Mouse (Mus musculus) heart, embryonic 16.5 days (tissue): ENCODE data around the gene Gm20388. TPM values are rescaled to one million over a fixed set of nuclear protein-coding genes. Genes with fewer than 3 reads are reported as not detected.

Source experiments
- ATAC-seq: fragments of 200-750 bp; cut with Nextera tagmentation; replicated peaks from 2 replicates; pipeline ENCODE4 v1.8.0; 2017; ENCODE audit warnings: moderate number of reproducible peaks; ENCODE audit not compliant: insufficient read depth, low FRiP score; ENCODE audit errors: extremely low read depth
- H3K27ac ChIP-seq: fragments of 300-500 bp; sonication (generic); 2 replicates; pipeline ENCODE4 v1.5.1; 2014; ENCODE audit warnings: mild to moderate bottlenecking, low read length, control low read depth, moderate library complexity
- H3K27me3 ChIP-seq: fragments of 300-500 bp; sonication (generic); 2 replicates; pipeline ENCODE4 v1.6.1; 2014; ENCODE audit warnings: low read length, mixed read lengths; ENCODE audit not compliant: control insufficient read depth, insufficient read depth
- H3K36me3 ChIP-seq: fragments of 300-500 bp; sonication (generic); 2 replicates; pipeline ENCODE4 v1.6.1; 2014; ENCODE audit not compliant: control insufficient read depth, insufficient read depth
- H3K4me1 ChIP-seq: fragments of 300-500 bp; sonication (generic); 2 replicates; pipeline ENCODE4 v1.6.1; 2014; ENCODE audit warnings: low read length, mixed read lengths; ENCODE audit not compliant: control insufficient read depth, insufficient read depth
- H3K4me2 ChIP-seq: fragments of 300-500 bp; sonication (generic); 2 replicates; pipeline ENCODE4 v1.6.1; 2014; ENCODE audit warnings: low read depth, mild to moderate bottlenecking, control low read depth, low read length
- H3K4me3 ChIP-seq: fragments of 300-500 bp; sonication (generic); 2 replicates; pipeline ENCODE4 v1.5.1; 2014; ENCODE audit warnings: mild to moderate bottlenecking, control low read depth, low read length
- H3K9ac ChIP-seq: fragments of 300-500 bp; sonication (generic); 2 replicates; pipeline ENCODE4 v1.6.1; 2014; ENCODE audit warnings: low read length, control low read depth
- H3K9me3 ChIP-seq: fragments of 300-500 bp; sonication (generic); replicated peaks from 2 replicates; pipeline ENCODE4 v1.6.1; 2016; ENCODE audit warnings: low read length; ENCODE audit not compliant: control insufficient read depth
- WGBS: fragments of 180-500 bp; shearing (Covaris S2); extraction: QIAGEN DNeasy Blood & Tissue Kit; methylation state at CpG from one replicate; pipeline ENCODE4 v1.1.7; 2014; 5-methylcytosine and 5-hydroxymethylcytosine counted together
- polyA plus RNA-seq: library from polyadenylated mRNA; unstranded; fragments of >200 nt; fragmentation: Nextera tagmentation; extraction: Ambion mirVana; gene quantifications from 2 replicates; pipeline ENCODE4 v1.2.1, GENCODE M21; 2015

Gene Gm20388
- polyA plus RNA-seq, 1 experiment from 2014 or later: 4.5 TPM

GRCm38 (mm10) chr8:124113108-124113507 lies 4202.5 kb downstream of the Gm20388 start:
- H3K4me1 ChIP-seq: no peaks in the 10 kb centered on the region
- WGBS: 69% methylated on average over 10 of the region's 10 CpGs
- no peak for ATAC-seq
- peaks cover 2% of the 10 kb centered on the region; the same call in 1 of the 2 replicates for H3K27me3 ChIP-seq
- H3K4me3 ChIP-seq: no peak overlapping the region
- no peak overlapping the region for H3K4me2 ChIP-seq
- H3K9ac ChIP-seq: no peak overlapping the region
- peaks cover 17% of the 10 kb centered on the region for H3K9me3 ChIP-seq
- H3K27ac ChIP-seq: no peak overlapping the region
- no peaks in the 10 kb centered on the region for H3K36me3 ChIP-seq

- Histone ChIP-seq H3K9ac (no peak overlapping the region), H3K9me3 (peaks cover 7% of the 10 kb centered on the region), H3K36me3 (no peaks in the 10 kb centered on the region), H3K4me1 (no peaks in the 10 kb centered on the region), H3K27ac (no peak overlapping the region), H3K4me2 (no peak overlapping the region), H3K4me3 (no peak overlapping the region), H3K27me3 (no peaks in the 10 kb centered on the region)
- WGBS: 94% methylated on average over 20 of the region's 20 CpGs
- ATAC-seq: no peak
Observed at GRCm38 (mm10) chr8:124125241-124125640, 4214.6 kb downstream of the Gm20388 start.

GRCm38 (mm10) chr8:124137261-124137660 lies 4226.6 kb downstream of the Gm20388 start:
- Histone ChIP-seq H3K4me2 (no peak overlapping the region), H3K27ac (no peak overlapping the region), H3K9me3 (no peaks in the 10 kb centered on the region), H3K9ac (no peak overlapping the region), H3K27me3 (no peaks in the 10 kb centered on the region), H3K36me3 (no peaks in the 10 kb centered on the region), H3K4me3 (no peak overlapping the region), H3K4me1 (peaks cover 10% of the 10 kb centered on the region)
- WGBS: 61% methylated on average over 5 of the region's 5 CpGs
- ATAC-seq: no peak

DNA sequence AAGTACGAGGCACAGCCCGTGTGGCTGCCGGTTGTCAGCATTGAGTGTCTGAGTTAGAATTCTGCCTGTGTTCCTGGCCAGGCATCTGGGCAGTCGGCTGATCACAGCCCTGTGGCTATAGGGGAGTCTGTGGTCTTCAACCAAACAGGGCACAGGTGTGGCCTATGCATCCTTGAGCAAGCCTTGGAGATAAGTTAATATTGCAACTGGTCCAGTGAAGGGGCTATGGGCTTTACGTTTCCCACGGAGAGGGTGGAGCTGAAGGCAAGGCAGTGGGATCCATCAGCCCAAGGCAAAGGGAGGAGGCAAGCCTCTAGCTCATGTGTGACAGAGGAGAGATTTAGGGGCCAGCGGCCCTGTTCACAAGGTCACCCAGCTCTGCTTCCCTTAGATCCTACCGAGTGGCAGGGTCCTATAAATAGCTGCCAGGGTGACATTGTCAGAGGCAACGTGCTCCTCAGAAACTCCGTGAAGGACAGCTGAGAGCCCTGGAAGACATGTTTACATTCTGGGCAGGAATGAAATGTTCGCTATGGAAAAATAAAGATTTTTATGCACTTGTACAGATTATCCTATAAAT lies 4229.7 kb downstream of the Gm20388 start:
- Histone ChIP-seq H3K36me3 (no peaks in the 10 kb centered on the region), H3K9ac (no peak overlapping the region), H3K4me3 (no peak overlapping the region), H3K4me2 (no peak overlapping the region), H3K27me3 (no peaks in the 10 kb centered on the region), H3K27ac (no peak overlapping the region), H3K9me3 (no peaks in the 10 kb centered on the region), H3K4me1 (peaks cover 10% of the 10 kb centered on the region)
- ATAC-seq: no peak
- 67% methylated on average over 11 of the region's 11 CpGs for WGBS

GRCm38 (mm10) chr8:124140868-124141431 lies 4230.3 kb downstream of the Gm20388 start:
- no peak for ATAC-seq
- H3K4me1 ChIP-seq: peaks cover 10% of the 10 kb centered on the region
- no peaks in the 10 kb centered on the region for H3K27me3 ChIP-seq
- H3K4me3 ChIP-seq: no peak overlapping the region
- H3K4me2 ChIP-seq: no peak overlapping the region
- WGBS: 78% methylated on average over 20 of the region's 20 CpGs
- no peaks in the 10 kb centered on the region for H3K36me3 ChIP-seq
- no peaks in the 10 kb centered on the region for H3K9me3 ChIP-seq
- no peak overlapping the region for H3K9ac ChIP-seq
- H3K27ac ChIP-seq: no peak overlapping the region

DNA sequence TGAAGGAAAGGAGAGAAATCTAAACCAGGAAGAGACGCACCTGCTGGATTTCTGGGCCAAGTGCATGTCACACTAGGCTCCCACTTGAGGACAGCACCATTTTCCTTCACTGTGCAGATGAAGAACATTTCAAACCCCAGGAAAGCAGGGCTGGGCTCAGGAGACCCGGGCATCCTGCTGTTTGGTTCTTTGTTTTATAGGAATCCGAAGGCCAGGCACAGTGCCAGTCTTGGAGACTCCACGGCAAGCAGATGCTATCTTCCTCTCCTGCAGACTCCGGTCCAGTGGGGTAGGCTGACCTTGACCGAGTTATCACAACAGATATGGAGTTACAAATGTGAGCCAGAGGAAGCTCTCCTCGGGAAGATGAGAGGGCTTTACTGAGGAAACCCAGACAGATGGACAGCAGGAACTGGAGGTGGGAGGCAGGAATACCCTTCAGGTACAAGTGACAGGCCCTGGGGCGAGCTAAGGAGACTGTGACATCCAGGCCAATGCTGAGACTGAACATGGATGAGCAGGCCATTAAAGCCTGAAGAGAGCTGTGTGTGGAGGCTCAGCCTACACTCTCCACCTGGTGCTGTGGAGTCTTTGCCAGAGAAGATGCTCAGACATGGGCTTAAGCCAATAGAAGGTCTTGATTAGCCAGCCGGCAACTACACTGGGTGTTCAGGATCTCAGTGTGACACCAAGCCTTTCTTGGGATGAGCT lies 4231.2 kb downstream of the Gm20388 start:
- Histone ChIP-seq H3K36me3 (no peaks in the 10 kb centered on the region), H3K9me3 (no peaks in the 10 kb centered on the region), H3K4me1 (peaks cover 10% of the 10 kb centered on the region), H3K9ac (no peak overlapping the region), H3K27ac (no peak overlapping the region), H3K4me3 (no peak overlapping the region), H3K27me3 (no peaks in the 10 kb centered on the region), H3K4me2 (no peak overlapping the region)
- 40% methylated on average over 9 of the region's 9 CpGs for WGBS
- no peak for ATAC-seq

GRCm38 (mm10) chr8:124143003-124143402 lies 4232.4 kb downstream of the Gm20388 start:
- H3K9ac ChIP-seq: no peak overlapping the region
- no peaks in the 10 kb centered on the region for H3K36me3 ChIP-seq
- peaks cover 10% of the 10 kb centered on the region for H3K4me1 ChIP-seq
- no peaks in the 10 kb centered on the region for H3K9me3 ChIP-seq
- H3K27ac ChIP-seq: no peak overlapping the region
- H3K27me3 ChIP-seq: no peaks in the 10 kb centered on the region
- no peak overlapping the region for H3K4me3 ChIP-seq
- WGBS: 65% methylated on average over 5 of the region's 5 CpGs
- H3K4me2 ChIP-seq: no peak overlapping the region
- ATAC-seq: no peak

- H3K4me3 ChIP-seq: no peak overlapping the region
- H3K9me3 ChIP-seq: no peaks in the 10 kb centered on the region
- no peaks in the 10 kb centered on the region for H3K36me3 ChIP-seq
- no peaks in the 10 kb centered on the region for H3K27me3 ChIP-seq
- H3K4me1 ChIP-seq: peaks cover 10% of the 10 kb centered on the region
- WGBS: 89% methylated on average over 16 of the region's 16 CpGs
- H3K27ac ChIP-seq: no peak overlapping the region
- no peak overlapping the region for H3K9ac ChIP-seq
- ATAC-seq: no peak
- no peak overlapping the region for H3K4me2 ChIP-seq
Observed at GRCm38 (mm10) chr8:124143871-124144618, 4233.4 kb downstream of the Gm20388 start.

DNA sequence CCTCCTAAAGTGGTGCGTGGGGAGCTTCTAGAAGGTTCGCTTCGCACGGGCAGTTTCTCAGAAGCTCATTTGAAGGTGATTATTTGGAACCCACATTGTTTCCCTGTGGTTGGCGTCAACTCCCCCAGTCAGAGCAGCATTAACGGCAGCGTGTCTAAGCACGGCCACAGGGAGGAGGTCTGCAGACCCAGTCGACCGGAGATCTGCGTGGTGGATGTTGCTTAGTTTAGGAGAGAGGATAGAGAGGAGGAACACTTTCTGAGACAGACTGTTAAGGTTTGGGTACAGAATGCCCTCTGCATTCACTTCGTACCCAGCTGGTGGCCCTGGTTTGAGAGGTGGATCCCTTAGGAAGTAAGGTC lies 4234.0 kb downstream of the Gm20388 start:
- no peaks in the 10 kb centered on the region for H3K27me3 ChIP-seq
- no peak overlapping the region for H3K27ac ChIP-seq
- H3K4me3 ChIP-seq: no peak overlapping the region
- ATAC-seq: no peak
- H3K4me1 ChIP-seq: peaks cover 10% of the 10 kb centered on the region
- H3K36me3 ChIP-seq: no peaks in the 10 kb centered on the region
- H3K4me2 ChIP-seq: no peak overlapping the region
- no peaks in the 10 kb centered on the region for H3K9me3 ChIP-seq
- H3K9ac ChIP-seq: no peak overlapping the region
- WGBS: 91% methylated on average over 12 of the region's 12 CpGs
